Mouse (Mus musculus) C2C12 (cell line): ENCODE data around the gene Abcg5.

Experiments
- CEBPB ChIP-seq: IDR thresholded peaks from one replicate; pipeline ENCODE4 v1.6.1; 2011; ENCODE audit warnings: low read depth, mild to moderate bottlenecking, control low read depth, moderate library complexity
- CTCF ChIP-seq: IDR thresholded peaks from one replicate; pipeline ENCODE4 v1.5.1; 2011; ENCODE audit not compliant: control insufficient read depth, insufficient read depth, insufficient read length
- USF1 ChIP-seq: IDR thresholded peaks from one replicate; pipeline ENCODE4 v1.6.1; 2011; ENCODE audit warnings: low read depth, mild to moderate bottlenecking, control low read depth, moderate library complexity

DNA sequence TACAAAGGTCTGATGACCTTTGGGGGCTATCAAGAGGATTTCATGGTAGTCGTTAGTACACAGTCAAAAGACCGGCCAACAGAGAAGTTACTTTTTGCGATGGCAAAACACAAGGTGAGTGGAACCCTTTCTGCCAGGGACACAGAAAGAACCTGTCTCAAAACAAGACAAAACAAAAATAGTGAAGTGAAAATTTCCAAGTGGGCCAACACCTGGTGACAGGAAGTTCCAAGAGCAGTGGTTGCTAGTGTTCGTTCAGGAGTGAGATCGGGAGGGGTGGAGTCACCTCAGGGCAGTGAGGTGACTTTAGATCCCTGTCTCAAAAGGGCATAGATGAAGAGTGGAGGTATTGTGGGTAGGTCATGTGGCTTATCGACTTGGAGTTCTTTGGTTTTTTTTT lies 64.9 kb downstream of the Abcg5 start:
- TF ChIP-seq CTCF (no peak), USF1 (no peak), CEBPB (no peak)
